Mouse (Mus musculus) G1E (cell line): Measurements from ENCODE around the gene Fscb.

Source experiments
- CTCF ChIP-seq: IDR thresholded peaks from 2 replicates; pipeline ENCODE4 v1.5.1; 2012; ENCODE audit warnings: low read depth, low read length, inconsistent platforms, mixed read lengths
- GATA1 ChIP-seq: IDR thresholded peaks from 2 replicates; pipeline ENCODE4 v1.6.1; 2012; ENCODE audit warnings: borderline replicate concordance, low read length, inconsistent platforms, mixed read lengths
- GATA2 ChIP-seq: IDR thresholded peaks from 2 replicates; pipeline ENCODE4 v1.6.1; 2012; ENCODE audit warnings: low read depth, low read length, inconsistent platforms, borderline replicate concordance
- TAL1 ChIP-seq: conservative IDR thresholded peaks from 2 replicates; pipeline ENCODE4 v1.6.1; 2012; ENCODE audit warnings: low read depth, low read length, inconsistent platforms, mixed read lengths

DNA sequence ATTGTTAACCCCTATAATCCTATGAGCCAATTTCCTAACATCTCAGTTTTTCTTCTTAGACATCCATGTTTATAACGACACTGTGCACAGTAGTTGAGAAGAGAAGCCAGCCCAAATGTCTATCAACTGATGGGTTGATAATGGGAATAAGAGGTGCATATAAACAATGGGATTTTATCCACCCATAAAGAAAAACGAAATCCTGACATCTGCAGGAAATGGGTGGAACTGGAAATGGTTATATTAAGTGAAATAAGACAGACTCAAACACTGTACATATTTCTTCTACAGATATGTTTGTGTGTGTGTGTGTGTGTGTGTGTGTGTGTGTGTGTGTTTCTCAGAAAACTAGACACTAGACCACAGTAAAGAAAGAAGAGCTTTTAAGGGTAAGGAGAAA lies 37.8 kb downstream of the Fscb start:
- no peak for TF ChIP-seq GATA2
- no peak for TF ChIP-seq GATA1
- TF ChIP-seq CTCF = no peak
- TF ChIP-seq TAL1 = no peak
